Mouse (Mus musculus) myocyte (in vitro differentiated cells): Measurements from ENCODE around the gene Atg10. TPM values are rescaled to one million over a fixed set of nuclear protein-coding genes. Genes with fewer than 3 reads are reported as not detected.

Experiments
- H3K27me3 ChIP-seq: one replicate; pipeline ENCODE4 v1.6.1; 2011; ENCODE audit not compliant: control insufficient read depth, insufficient read depth, insufficient read length
- H3K36me3 ChIP-seq: one replicate; pipeline ENCODE4 v1.6.1; 2011; ENCODE audit not compliant: control insufficient read depth, insufficient read depth
- H3K4me2 ChIP-seq: one replicate; pipeline ENCODE4 v1.6.1; 2011; ENCODE audit warnings: low read depth, control low read depth
- H3K4me3 ChIP-seq: one replicate; pipeline ENCODE4 v1.5.1; 2011; ENCODE audit warnings: mild to moderate bottlenecking, control low read depth, moderate library complexity
- H3K79me2 ChIP-seq: one replicate; pipeline ENCODE4 v1.6.1; 2011; ENCODE audit not compliant: control insufficient read depth, insufficient read depth
- H3ac ChIP-seq: one replicate; pipeline ENCODE4 v1.6.1; 2011; ENCODE audit not compliant: control insufficient read depth, insufficient read length
- CEBPB ChIP-seq: IDR thresholded peaks from 2 replicates; pipeline ENCODE4 v1.6.1; 2011; ENCODE audit warnings: mild to moderate bottlenecking, moderate library complexity; ENCODE audit not compliant: poor library complexity, insufficient read depth, severe bottlenecking
- E2F4 ChIP-seq: IDR thresholded peaks from one replicate; pipeline ENCODE4 v1.6.1; 2011; ENCODE audit warnings: mild to moderate bottlenecking, control low read depth, moderate library complexity; ENCODE audit not compliant: insufficient read depth
- MAX ChIP-seq: IDR thresholded peaks from one replicate; pipeline ENCODE4 v1.6.1; 2011; ENCODE audit warnings: low read depth, mild to moderate bottlenecking, control low read depth
- MYOD1 ChIP-seq, 3 experiments: IDR thresholded peaks; one replicate each; pipeline ENCODE4 v1.6.1; 2011; ENCODE audit warnings: control low read depth in 2 of 3, low read depth in 2 of 3, mild to moderate bottlenecking in 2 of 3, moderate library complexity in 1 of 3; ENCODE audit not compliant: insufficient read length in 2 of 3, control insufficient read depth in 1 of 3
- MYOG ChIP-seq, 3 experiments: IDR thresholded peaks; one replicate each; pipeline ENCODE4 v1.6.1; 2011; ENCODE audit warnings: control low read depth in 2 of 3, low read depth in 2 of 3, mild to moderate bottlenecking in 2 of 3; ENCODE audit not compliant: insufficient read length in 2 of 3, control insufficient read depth in 1 of 3, insufficient read depth in 1 of 3
- POLR2A ChIP-seq: IDR thresholded peaks from one replicate; pipeline ENCODE4 v1.6.1; 2011; ENCODE audit warnings: low read depth, mild to moderate bottlenecking, control low read depth, moderate library complexity; ENCODE audit not compliant: insufficient read length
- POLR2AphosphoS2 ChIP-seq: IDR thresholded peaks from one replicate; pipeline ENCODE4 v1.6.1; 2011; ENCODE audit warnings: low read depth, control low read depth; ENCODE audit not compliant: insufficient read length
- REST ChIP-seq: IDR thresholded peaks from one replicate; pipeline ENCODE4 v1.6.1; 2011; ENCODE audit warnings: mild to moderate bottlenecking, control low read depth, moderate library complexity; ENCODE audit not compliant: insufficient read depth, insufficient read length
- SRF ChIP-seq: IDR thresholded peaks from one replicate; pipeline ENCODE4 v1.6.1; 2011; ENCODE audit warnings: low read depth; ENCODE audit not compliant: control insufficient read depth, insufficient read length
- TCF12 ChIP-seq: IDR thresholded peaks from one replicate; pipeline ENCODE4 v1.6.1; 2011; ENCODE audit warnings: mild to moderate bottlenecking, control low read depth; ENCODE audit not compliant: poor library complexity, insufficient read depth, severe bottlenecking
- TCF3 ChIP-seq: IDR thresholded peaks from one replicate; pipeline ENCODE4 v1.6.1; 2011; ENCODE audit warnings: low read depth, control low read depth; ENCODE audit not compliant: insufficient read length
- USF1 ChIP-seq: IDR thresholded peaks from one replicate; pipeline ENCODE4 v1.6.1; 2011; ENCODE audit warnings: low read depth, mild to moderate bottlenecking, control low read depth, moderate library complexity
- polyA plus RNA-seq: library from polyadenylated mRNA; unstranded; fragments of >200 nt; fragmentation: generic; extraction: Trizol; gene quantifications from one replicate; pipeline ENCODE4 v1.2.1, GENCODE M21; 2012; ENCODE audit warnings: missing spikeins

Atg10 gene
- polyA plus RNA-seq, 1 experiment: 5.9 TPM

DNA sequence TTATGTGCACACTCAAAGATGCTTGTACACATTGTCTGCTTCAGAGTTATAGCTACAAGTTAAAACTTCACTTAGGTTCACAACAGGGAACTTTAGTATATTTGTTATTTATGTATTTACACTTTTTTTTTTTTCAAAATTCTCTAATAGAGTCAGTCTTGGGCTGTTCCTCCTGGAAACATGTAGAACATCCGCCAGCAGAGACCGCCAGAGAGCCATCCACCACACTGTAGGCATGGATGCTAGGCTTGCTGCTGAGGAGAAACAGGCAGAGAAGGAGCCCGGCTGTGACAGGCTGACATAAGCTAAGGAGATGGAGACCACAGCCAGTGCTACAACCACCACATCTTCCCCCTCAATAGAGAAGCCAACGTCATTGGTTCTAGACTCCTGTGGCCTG, 256.3 kb downstream of the Atg10 start:
- Histone ChIP-seq H3K27me3 (no peaks in the 10 kb centered on the region), H3ac (no peak overlapping the region), H3K4me3 (no peak overlapping the region), H3K79me2 (no peaks in the 10 kb centered on the region), H3K4me2 (no peak overlapping the region), H3K36me3 (no peaks in the 10 kb centered on the region)
- TF ChIP-seq E2F4 (no peak), SRF (no peak), USF1 (no peak), TCF3 (no peak), CEBPB (no peak), MYOD1 (IDR thresholded peaks at IDR 0.05; ENCODE audit: control insufficient read depth in 1 of 3, insufficient read length in 2 of 3, low read depth in 2 of 3) (no peak), POLR2AphosphoS2 (no peak), REST (no peak), MAX (no peak), POLR2A (no peak), TCF12 (no peak), MYOG (IDR thresholded peaks at IDR 0.05; ENCODE audit: control insufficient read depth in 1 of 3, insufficient read depth in 1 of 3, insufficient read length in 2 of 3, low read depth in 2 of 3) (no peak)

DNA sequence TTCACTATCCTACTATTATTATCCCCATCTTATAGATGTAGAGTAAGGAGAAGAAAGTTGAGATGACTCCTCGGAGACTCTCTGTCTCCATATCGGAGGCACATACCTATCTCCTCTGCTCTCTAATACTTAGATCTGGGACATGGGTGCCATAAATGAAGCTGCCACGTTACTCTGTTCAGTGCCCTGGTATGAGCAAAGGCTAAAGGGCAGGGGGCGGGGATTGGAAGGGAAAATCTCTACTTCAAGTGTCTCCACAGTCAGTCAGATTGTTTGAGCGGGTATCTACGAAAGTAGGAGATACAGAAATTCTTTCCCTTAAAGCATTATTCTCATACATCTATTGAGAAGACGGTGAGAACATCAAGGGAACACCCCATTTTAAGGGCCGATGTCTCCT, 257.8 kb downstream of the Atg10 start:
- TF ChIP-seq TCF3: no peak
- TF ChIP-seq TCF12: no peak
- no peak for TF ChIP-seq MAX
- no peak for TF ChIP-seq SRF
- no peak for TF ChIP-seq MYOG (IDR thresholded peaks at IDR 0.05; ENCODE audit: control insufficient read depth in 1 of 3, insufficient read depth in 1 of 3, insufficient read length in 2 of 3, low read depth in 2 of 3)
- TF ChIP-seq USF1: no peak
- no peak for TF ChIP-seq POLR2AphosphoS2
- no peak for TF ChIP-seq E2F4
- no peak for TF ChIP-seq CEBPB
- no peak for TF ChIP-seq REST
- TF ChIP-seq POLR2A: no peak
- no peak for TF ChIP-seq MYOD1 (IDR thresholded peaks at IDR 0.05; ENCODE audit: control insufficient read depth in 1 of 3, insufficient read length in 2 of 3, low read depth in 2 of 3)
- Histone ChIP-seq H3K27me3 (no peaks in the 10 kb centered on the region), H3K79me2 (no peaks in the 10 kb centered on the region)

DNA sequence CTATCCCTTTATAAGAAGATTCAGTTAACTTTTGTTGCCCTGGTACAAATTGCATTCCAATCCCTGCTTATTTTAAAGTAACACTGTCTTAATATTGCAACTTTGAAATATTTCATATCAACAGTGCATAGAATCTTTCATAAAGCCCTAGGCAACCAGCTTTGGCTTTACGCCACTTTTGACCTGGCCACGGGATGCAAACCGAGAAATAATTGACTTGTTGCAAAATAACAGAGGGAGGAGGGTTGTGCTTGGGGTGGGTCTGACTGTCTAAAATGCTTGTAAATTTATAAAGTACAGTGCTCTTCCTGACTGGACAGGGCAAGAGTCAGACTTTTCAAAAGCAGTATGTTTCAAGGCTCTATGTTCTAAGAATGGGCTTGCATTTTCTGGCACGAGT, 259.3 kb downstream of the Atg10 start:
- no peak overlapping the region for H3K4me2 ChIP-seq
- TF ChIP-seq E2F4 (no peak), POLR2AphosphoS2 (no peak), TCF3 (no peak), MAX (no peak), MYOD1 (IDR thresholded peaks at IDR 0.05; ENCODE audit: control insufficient read depth in 1 of 3, insufficient read length in 2 of 3, low read depth in 2 of 3) (no peak), MYOG (IDR thresholded peaks at IDR 0.05; ENCODE audit: control insufficient read depth in 1 of 3, insufficient read depth in 1 of 3, insufficient read length in 2 of 3, low read depth in 2 of 3) (no peak), REST (no peak), CEBPB (no peak), SRF (no peak), TCF12 (no peak), POLR2A (no peak), USF1 (no peak)
- H3K4me3 ChIP-seq: no peak overlapping the region

More for the DNA sequence above, 257.8 kb downstream of the Atg10 start:
- no peaks in the 10 kb centered on the region for H3K36me3 ChIP-seq
- H3ac ChIP-seq: no peak overlapping the region
- H3K4me2 ChIP-seq: no peak overlapping the region
- H3K4me3 ChIP-seq: no peak overlapping the region

DNA sequence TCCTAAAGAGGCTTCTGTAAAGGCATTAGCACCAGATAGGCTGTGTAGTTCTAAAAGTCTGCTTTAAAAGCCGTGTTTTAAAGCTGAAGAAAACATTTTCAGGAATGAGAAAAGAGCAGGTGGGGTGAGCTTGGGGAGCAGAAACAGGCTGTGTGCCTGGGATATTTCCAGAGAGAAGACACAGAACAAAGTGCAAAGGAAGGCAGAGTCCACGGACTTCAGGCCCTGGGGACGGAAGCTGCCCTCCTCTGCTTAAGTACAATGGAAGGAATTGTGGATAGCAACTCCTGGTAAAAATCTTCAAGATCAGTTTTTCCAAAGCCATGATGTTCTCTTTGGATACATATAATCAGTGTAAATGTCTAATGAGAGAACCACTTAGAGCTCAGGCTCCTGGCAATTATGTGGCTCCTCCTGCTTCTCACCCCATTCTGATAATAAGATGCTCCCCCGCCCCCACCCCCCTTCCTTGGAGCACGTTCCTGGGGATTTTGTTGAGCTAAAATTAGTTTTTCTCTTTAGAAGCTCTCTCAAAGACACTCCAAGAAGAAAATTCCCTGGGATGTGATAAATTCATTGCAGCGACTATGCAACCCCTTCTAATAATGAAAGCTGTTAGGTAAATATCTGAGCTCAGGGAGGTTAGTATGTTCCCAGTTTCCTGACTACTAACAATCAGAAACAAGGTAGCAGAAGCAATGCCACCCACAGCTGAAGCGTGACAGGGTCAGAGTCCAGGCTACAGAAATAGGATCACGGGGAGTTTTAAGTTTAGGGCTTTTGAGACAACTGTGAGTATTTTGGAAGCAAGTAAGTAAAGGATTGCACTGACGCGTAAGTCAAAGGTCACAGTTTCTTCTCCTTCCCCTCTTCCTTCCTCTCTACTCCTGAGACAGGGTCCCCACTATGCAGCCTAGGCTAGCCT, 260.7 kb downstream of the Atg10 start:
- TF ChIP-seq MYOD1 (IDR thresholded peaks at IDR 0.05; ENCODE audit: control insufficient read depth in 1 of 3, insufficient read length in 2 of 3, low read depth in 2 of 3): no peak
- TF ChIP-seq TCF3: no peak
- TF ChIP-seq REST: no peak
- TF ChIP-seq CEBPB: no peak
- no peak for TF ChIP-seq SRF
- no peak for TF ChIP-seq E2F4
- TF ChIP-seq USF1: no peak
- TF ChIP-seq TCF12: no peak
- TF ChIP-seq POLR2A: no peak
- Histone ChIP-seq H3K4me3 (no peak overlapping the region), H3K79me2 (no peaks in the 10 kb centered on the region), H3K4me2 (no peak overlapping the region), H3K36me3 (no peaks in the 10 kb centered on the region), H3ac (no peak overlapping the region), H3K27me3 (no peaks in the 10 kb centered on the region)

More for the DNA sequence above, 259.3 kb downstream of the Atg10 start:
- H3K27me3 ChIP-seq: no peaks in the 10 kb centered on the region
- no peaks in the 10 kb centered on the region for H3K36me3 ChIP-seq
- H3ac ChIP-seq: no peak overlapping the region
- H3K79me2 ChIP-seq: no peaks in the 10 kb centered on the region
